In the genomic region with DNA sequence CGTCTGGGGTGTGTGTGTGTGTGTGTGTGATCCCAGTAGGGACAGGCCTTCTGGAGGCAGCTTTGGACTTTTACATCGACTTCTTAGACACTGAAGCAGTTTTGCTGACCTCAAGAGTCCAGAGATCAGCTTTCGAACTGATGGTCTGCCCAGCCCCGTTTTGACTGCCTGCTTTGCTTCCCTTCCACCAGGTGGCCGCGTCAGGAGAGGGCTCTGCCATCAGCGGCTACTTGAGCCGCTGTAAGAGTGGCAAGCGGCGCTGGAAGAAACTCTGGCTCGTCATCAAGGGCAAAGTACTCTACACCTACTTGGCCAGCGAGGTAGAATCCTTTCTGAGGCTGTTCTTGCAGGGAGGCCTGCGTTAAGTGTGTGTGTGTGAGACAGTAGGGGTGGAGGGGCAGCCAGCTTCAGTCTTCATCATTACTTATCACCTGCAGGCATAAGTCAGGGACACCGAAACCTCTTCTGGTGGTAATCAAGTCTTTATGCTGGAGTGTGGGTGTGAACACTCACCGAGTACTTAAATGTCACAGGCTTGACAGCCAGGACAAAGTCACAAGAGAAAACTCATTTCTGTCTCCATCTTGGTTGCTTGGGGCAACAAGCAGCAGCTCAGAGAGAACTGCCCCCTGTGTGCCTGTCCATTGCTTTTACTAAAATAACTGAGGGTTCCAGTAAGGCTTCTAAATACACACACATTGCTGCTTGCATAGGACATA, we compare ENCODE assay signal across 12 mouse cellular contexts. TPM values are rescaled to one million over a fixed set of nuclear protein-coding genes. Genes with fewer than 3 reads are reported as not detected.
DNase-seq lines count a peak whose midpoint lies in the region; ATAC-seq and TF ChIP-seq lines count a peak whose summit lies in the region.
"Had no signal": no experiment of that assay in that cellular context is flagged by ENCODE, and none has a peak within 500 bp of the region (broad histone marks: within the 10 kb centered on the region; RNA-seq: fewer than 3 reads in every experiment).

No protein-coding gene starts in this region.

- no peaks in the 10 kb centered on the region for H3K9me3 ChIP-seq in hindbrain, postnatal 0 days (ENCODE audit: low read length)
- H3K9me3 ChIP-seq in hindbrain, embryonic 13.5 days = no peaks in the 10 kb centered on the region
- H3K9me3 ChIP-seq in intestine, embryonic 16.5 days (ENCODE audit: control insufficient read depth, low read length) = no peaks in the 10 kb centered on the region
- no peaks in the 10 kb centered on the region for H3K9me3 ChIP-seq in lung, postnatal 0 days (ENCODE audit: low read length)
- no peaks in the 10 kb centered on the region for H3K9me3 ChIP-seq in limb, embryonic 10.5 days (replicated peaks)
- no peaks in the 10 kb centered on the region for H3K9me3 ChIP-seq in forebrain, embryonic 14.5 days (replicated peaks; ENCODE audit: control insufficient read depth, low read length)
- H3K9me3 ChIP-seq: embryonic facial prominence, embryonic 15.5 days; limb, embryonic 15.5 days had no signal

- TF ChIP-seq CTCF in hindbrain, postnatal 0 days (IDR thresholded peaks at IDR 0.05; ENCODE audit: low read depth) = peak; percentile 41; the same call in 1 of the 2 replicates
- peak; percentile 57 for TF ChIP-seq CTCF in lung, postnatal 0 days (IDR thresholded peaks at IDR 0.05)

- TF ChIP-seq EP300 in lung, postnatal 0 days (IDR thresholded peaks at IDR 0.05) = no peak

- peak; percentile 19 for DNase-seq in hindbrain, postnatal 0 days (ENCODE audit: low spot score)
- DNase-seq in ZHBTc4 (ENCODE audit: low read depth, low spot score) = peak; percentile 34
- peak; percentile 79 for DNase-seq in lung, postnatal 0 days (ENCODE audit: low spot score)
- DNase-seq in urinary bladder, postnatal 4 days (ENCODE audit: low spot score in 2 of 2) = no peak
- DNase-seq in limb, embryonic 10.5 days (ENCODE audit: low spot score) = no peak
- DNase-seq in forebrain, embryonic 14.5 days (ENCODE audit: low spot score) = no peak
- DNase-seq: heart, postnatal 36 days had no signal

- H3K4me3 ChIP-seq in hindbrain, postnatal 0 days (ENCODE audit: low read length) = no peak overlapping the region
- no peak overlapping the region for H3K4me3 ChIP-seq in hindbrain, embryonic 13.5 days
- H3K4me3 ChIP-seq in intestine, embryonic 16.5 days (ENCODE audit: low read length) = no peak overlapping the region
- H3K4me3 ChIP-seq in lung, postnatal 0 days (ENCODE audit: low read depth, low read length) = no peak overlapping the region
- H3K4me3 ChIP-seq in limb, embryonic 10.5 days = no peak overlapping the region
- no peak overlapping the region for H3K4me3 ChIP-seq in forebrain, embryonic 14.5 days (ENCODE audit: low read depth, low read length)
- H3K4me3 ChIP-seq: embryonic facial prominence, embryonic 15.5 days; limb, embryonic 15.5 days had no signal

- no peaks in the 10 kb centered on the region for H3K27me3 ChIP-seq in hindbrain, postnatal 0 days (ENCODE audit: insufficient read depth, low read length)
- H3K27me3 ChIP-seq in hindbrain, embryonic 13.5 days = no peaks in the 10 kb centered on the region
- H3K27me3 ChIP-seq in intestine, embryonic 16.5 days (replicated peaks; ENCODE audit: control insufficient read depth, insufficient read depth, low read length) = no peaks in the 10 kb centered on the region
- no peaks in the 10 kb centered on the region for H3K27me3 ChIP-seq in lung, postnatal 0 days (replicated peaks; ENCODE audit: insufficient read depth, low read length)
- peaks cover 3% of the 10 kb centered on the region; the same call in 1 of the 2 replicates for H3K27me3 ChIP-seq in limb, embryonic 10.5 days (ENCODE audit: low read depth, poor library complexity, severe bottlenecking)
- H3K27me3 ChIP-seq in forebrain, embryonic 14.5 days (replicated peaks; ENCODE audit: control insufficient read depth, insufficient read depth, low read length) = no peaks in the 10 kb centered on the region
- H3K27me3 ChIP-seq: embryonic facial prominence, embryonic 15.5 days; limb, embryonic 15.5 days had no signal

- no peak overlapping the region for H3K9ac ChIP-seq in hindbrain, postnatal 0 days (replicated peaks; ENCODE audit: low read length)
- no peak overlapping the region for H3K9ac ChIP-seq in hindbrain, embryonic 13.5 days
- no peak overlapping the region for H3K9ac ChIP-seq in intestine, embryonic 16.5 days (ENCODE audit: low read depth, low read length)
- no peak overlapping the region for H3K9ac ChIP-seq in lung, postnatal 0 days (replicated peaks; ENCODE audit: low read depth)
- no peak overlapping the region for H3K9ac ChIP-seq in forebrain, embryonic 14.5 days (ENCODE audit: low read length)
- H3K9ac ChIP-seq: embryonic facial prominence, embryonic 15.5 days; limb, embryonic 15.5 days had no signal

- H3K36me3 ChIP-seq in hindbrain, postnatal 0 days (ENCODE audit: insufficient read depth, low read length) = no peaks in the 10 kb centered on the region
- H3K36me3 ChIP-seq in hindbrain, embryonic 13.5 days = peaks cover 7% of the 10 kb centered on the region; the same call in 1 of the 2 replicates
- no peaks in the 10 kb centered on the region for H3K36me3 ChIP-seq in intestine, embryonic 16.5 days (ENCODE audit: control insufficient read depth, insufficient read depth, low read length)
- no peaks in the 10 kb centered on the region for H3K36me3 ChIP-seq in lung, postnatal 0 days (ENCODE audit: insufficient read depth, low read length)
- H3K36me3 ChIP-seq in limb, embryonic 10.5 days = no peaks in the 10 kb centered on the region
- no peaks in the 10 kb centered on the region for H3K36me3 ChIP-seq in forebrain, embryonic 14.5 days (ENCODE audit: control insufficient read depth, insufficient read depth, low read length)
- H3K36me3 ChIP-seq: embryonic facial prominence, embryonic 15.5 days; limb, embryonic 15.5 days had no signal

- no peak overlapping the region for H3K27ac ChIP-seq in hindbrain, postnatal 0 days
- H3K27ac ChIP-seq in hindbrain, embryonic 13.5 days = no peak overlapping the region
- no peak overlapping the region for H3K27ac ChIP-seq in intestine, embryonic 16.5 days (ENCODE audit: low read length)
- H3K27ac ChIP-seq in lung, postnatal 0 days (ENCODE audit: low read length) = no peak overlapping the region; the same call in 1 of the 2 replicates
- no peak overlapping the region for H3K27ac ChIP-seq in limb, embryonic 10.5 days
- no peak overlapping the region for H3K27ac ChIP-seq in forebrain, embryonic 14.5 days (ENCODE audit: low read depth, low read length)
- H3K27ac ChIP-seq: embryonic facial prominence, embryonic 15.5 days; limb, embryonic 15.5 days had no signal

- ATAC-seq in hindbrain, postnatal 0 days = no peak
- no peak for ATAC-seq in hindbrain, embryonic 13.5 days (ENCODE audit: low FRiP score)
- peak; percentile 34; the same call in 1 of the 2 replicates for ATAC-seq in intestine, embryonic 16.5 days
- ATAC-seq in lung, postnatal 0 days = peak; percentile 85
- ATAC-seq in forebrain, embryonic 14.5 days = no peak

- WGBS in hindbrain, postnatal 0 days = 57% methylated on average over 15 of the region's 15 CpGs
- WGBS in hindbrain, embryonic 13.5 days = 56% methylated on average over 15 of the region's 15 CpGs
- 44% methylated on average over 15 of the region's 15 CpGs for WGBS in intestine, embryonic 16.5 days
- 40% methylated on average over 15 of the region's 15 CpGs for WGBS in lung, postnatal 0 days
- 53% methylated on average over 15 of the region's 15 CpGs for WGBS in limb, embryonic 10.5 days
- WGBS in forebrain, embryonic 14.5 days = 50% methylated on average over 15 of the region's 15 CpGs

- H3K4me1 ChIP-seq in hindbrain, postnatal 0 days (ENCODE audit: insufficient read depth, low read length) = no peaks in the 10 kb centered on the region
- H3K4me1 ChIP-seq in hindbrain, embryonic 13.5 days (replicated peaks) = 0 out of 2 replicates have a peak, but pooled peaks cover 3% of the 10 kb centered on the region
- no peaks in the 10 kb centered on the region for H3K4me1 ChIP-seq in intestine, embryonic 16.5 days (ENCODE audit: control insufficient read depth, insufficient read depth, low read length)
- no peaks in the 10 kb centered on the region for H3K4me1 ChIP-seq in lung, postnatal 0 days (ENCODE audit: insufficient read depth, low read depth, low read length)
- H3K4me1 ChIP-seq in limb, embryonic 10.5 days = 0 out of 2 replicates have a peak, but pooled peaks cover 6% of the 10 kb centered on the region
- no peaks in the 10 kb centered on the region for H3K4me1 ChIP-seq in forebrain, embryonic 14.5 days (ENCODE audit: control insufficient read depth, insufficient read depth, low read length)

- H3K4me2 ChIP-seq in hindbrain, postnatal 0 days (ENCODE audit: low read depth, low read length) = no peak overlapping the region
- no peak overlapping the region for H3K4me2 ChIP-seq in hindbrain, embryonic 13.5 days
- H3K4me2 ChIP-seq in intestine, embryonic 16.5 days (ENCODE audit: low read depth, low read length) = no peak overlapping the region
- no peak overlapping the region for H3K4me2 ChIP-seq in lung, postnatal 0 days (replicated peaks; ENCODE audit: low read depth, low read length)
- H3K4me2 ChIP-seq in forebrain, embryonic 14.5 days (ENCODE audit: low read length) = no peak overlapping the region
- H3K4me2 ChIP-seq: embryonic facial prominence, embryonic 15.5 days; limb, embryonic 15.5 days; midbrain, embryonic 11.5 days had no signal

RNA-seq across cellular contexts. Expression of a gene that starts 19.9 kb away (rescaled TPM):
- 63.4 and 80.7 TPM in 2 replicates for total RNA-seq in hindbrain, postnatal 0 days (2014; rRNA removed)
- polyA plus RNA-seq in hindbrain, postnatal 0 days (2015; fragmentation: Nextera tagmentation; extraction: Ambion mirVana) = 30.8 and 31.8 TPM in 2 replicates
- polyA plus RNA-seq in hindbrain, embryonic 13.5 days (2015; fragmentation: Nextera tagmentation; extraction: Ambion mirVana) = 22.9 and 23.7 TPM in 2 replicates
- polyA plus RNA-seq in intestine, embryonic 16.5 days (2015; fragmentation: Nextera tagmentation; extraction: Ambion mirVana) = 9.2 and 9.4 TPM in 2 replicates
- 14.7 and 15.7 TPM in 2 replicates for polyA plus RNA-seq in lung, postnatal 0 days (2015; fragmentation: Nextera tagmentation; extraction: Ambion mirVana)
- 19.2 and 20.3 TPM in 2 replicates for polyA plus RNA-seq in limb, embryonic 10.5 days (2016; fragmentation: Nextera tagmentation; extraction: Ambion mirVana)
- 16.1 and 18.7 TPM in 2 replicates for polyA plus RNA-seq in forebrain, embryonic 14.5 days (2014; fragmentation: Nextera tagmentation; extraction: Ambion mirVana)

Comparison
In these comparisons a context has a peak if more than half of its experiments do, and no peak if none do; other contexts are left out.
1. ATAC-seq: peak in intestine, embryonic 16.5 days (single experiment) and lung, postnatal 0 days (single experiment); none in hindbrain, postnatal 0 days (single experiment), hindbrain, embryonic 13.5 days (single experiment) and forebrain, embryonic 14.5 days (single experiment).
2. DNase-seq: peak in hindbrain, postnatal 0 days (single experiment), ZHBTc4 (single experiment) and lung, postnatal 0 days (single experiment); none in urinary bladder, postnatal 4 days (0 of 2), limb, embryonic 10.5 days (single experiment) and forebrain, embryonic 14.5 days (single experiment).